Mouse (Mus musculus) neural tube, embryonic 14.5 days (tissue): ENCODE results near the gene Naa80. TPM values are rescaled to one million over a fixed set of nuclear protein-coding genes. Genes with fewer than 3 reads are reported as not detected.
A peak's percentile ranks its signal among the peaks of the same experiment; 100 is the strongest.
"Not testable (repeated sequence)": the region's sequence is repeated elsewhere in the genome, so short reads cannot be mapped to it uniquely, and the experiment has no call there.

ENCODE experiments used
- ATAC-seq: fragments of 200-750 bp; cut with Nextera tagmentation; 2 replicates; pipeline ENCODE4 v1.8.0; 2017; ENCODE audit warnings: low read depth, mild to moderate bottlenecking, moderate TSS enrichment, moderate library complexity
- H3K27ac ChIP-seq: fragments of 300-500 bp; sonication (generic); 2 replicates; pipeline ENCODE4 v1.5.1; 2014; ENCODE audit warnings: low read depth, mild to moderate bottlenecking, control low read depth, low read length, moderate library complexity, mixed read lengths
- H3K27me3 ChIP-seq: fragments of 300-500 bp; sonication (generic); 2 replicates; pipeline ENCODE4 v1.6.1; 2014; ENCODE audit warnings: low read length; ENCODE audit not compliant: control insufficient read depth, insufficient read depth
- H3K36me3 ChIP-seq: fragments of 300-500 bp; sonication (generic); 2 replicates; pipeline ENCODE4 v1.6.1; 2014; ENCODE audit warnings: low read length, mixed read lengths; ENCODE audit not compliant: control insufficient read depth, insufficient read depth
- H3K4me1 ChIP-seq: fragments of 300-500 bp; sonication (generic); 2 replicates; pipeline ENCODE4 v1.6.1; 2014; ENCODE audit warnings: low read length; ENCODE audit not compliant: control insufficient read depth, insufficient read depth
- H3K4me2 ChIP-seq: fragments of 300-500 bp; sonication (generic); 2 replicates; pipeline ENCODE4 v1.6.1; 2014; ENCODE audit warnings: mild to moderate bottlenecking, low read depth, low read length, control low read depth
- H3K4me3 ChIP-seq: fragments of 300-500 bp; sonication (generic); 2 replicates; pipeline ENCODE4 v1.5.1; 2014; ENCODE audit warnings: low read depth, low read length, control low read depth, mixed read lengths
- H3K9ac ChIP-seq: fragments of 300-500 bp; sonication (generic); replicated peaks from 2 replicates; pipeline ENCODE4 v1.6.1; 2014; ENCODE audit warnings: low read depth, mild to moderate bottlenecking, control low read depth, low read length, mixed read lengths
- H3K9me3 ChIP-seq: fragments of 300-500 bp; sonication (generic); 2 replicates; pipeline ENCODE4 v1.6.1; 2016; ENCODE audit warnings: low read length; ENCODE audit not compliant: control insufficient read depth
- WGBS: fragments of 180-500 bp; shearing (Covaris S2); extraction: QIAGEN DNeasy Blood & Tissue Kit; methylation state at CpG from one replicate; pipeline ENCODE4 v1.1.7; 2014; 5-methylcytosine and 5-hydroxymethylcytosine counted together
- polyA plus RNA-seq: library from polyadenylated mRNA; unstranded; fragments of >200 nt; fragmentation: Nextera tagmentation; extraction: Ambion mirVana; gene quantifications from 2 replicates; pipeline ENCODE4 v1.2.1, GENCODE M21; 2014

The Naa80 gene
- polyA plus RNA-seq, 1 experiment from 2014 or later = 15.6 TPM

DNA sequence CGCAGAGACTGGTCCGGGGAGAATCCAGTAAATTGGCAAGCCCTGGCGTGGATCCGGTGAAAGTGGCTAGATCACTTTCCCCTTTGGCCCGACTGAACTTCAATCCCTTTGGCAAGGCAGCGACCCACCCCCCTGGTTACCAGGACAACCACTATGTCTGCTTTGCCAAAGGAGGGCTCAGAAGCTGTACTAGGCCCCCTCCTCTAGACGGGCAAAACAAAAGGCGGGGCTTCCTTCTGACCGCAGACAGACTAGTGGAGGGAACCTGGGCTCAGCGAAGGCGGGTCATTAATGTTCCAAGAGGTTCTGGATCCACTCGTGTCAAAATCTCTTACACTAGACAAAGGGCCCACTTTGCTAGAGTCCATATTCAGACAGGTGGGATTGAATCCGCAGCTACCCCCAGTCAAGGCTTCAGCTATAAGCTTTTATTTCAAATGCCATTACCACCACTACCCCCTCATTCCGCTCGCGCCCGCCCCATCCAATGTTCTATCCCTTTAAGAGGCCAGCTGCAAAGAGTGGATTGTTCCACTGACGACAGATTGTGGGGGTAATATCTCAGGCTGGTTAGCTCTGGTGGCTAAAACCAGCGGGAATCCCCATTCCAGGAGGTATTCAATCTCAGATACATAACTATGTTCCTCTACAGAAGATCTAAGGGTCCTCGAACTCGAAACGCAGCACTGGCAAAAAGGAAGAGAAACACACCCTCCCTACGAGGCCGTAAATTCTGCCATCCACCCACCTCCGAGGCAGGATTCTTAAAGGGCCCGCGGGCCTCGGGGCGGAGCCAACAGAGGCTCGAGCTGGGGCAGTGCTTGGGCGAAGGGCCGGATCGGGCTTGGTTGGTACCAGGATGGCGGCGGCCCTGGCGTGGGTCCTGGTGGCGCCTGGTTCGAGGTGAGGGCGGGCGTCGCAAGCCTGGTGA is 10.1 kb upstream of the Naa80 start:
- Histone ChIP-seq H3K27ac (peak overlapping the region; percentile 85), H3K9ac (peak overlapping the region; percentile 86), H3K27me3 (no peaks in the 10 kb centered on the region), H3K4me1 (peaks cover 41% of the 10 kb centered on the region), H3K4me2 (peak overlapping the region; percentile 95), H3K36me3 (peaks cover 27% of the 10 kb centered on the region), H3K9me3 (no peaks in the 10 kb centered on the region), H3K4me3 (peak overlapping the region; percentile 88)
- under 1% methylated on average over 38 of the region's 41 CpGs for WGBS
- ATAC-seq = peak; percentile 84

DNA sequence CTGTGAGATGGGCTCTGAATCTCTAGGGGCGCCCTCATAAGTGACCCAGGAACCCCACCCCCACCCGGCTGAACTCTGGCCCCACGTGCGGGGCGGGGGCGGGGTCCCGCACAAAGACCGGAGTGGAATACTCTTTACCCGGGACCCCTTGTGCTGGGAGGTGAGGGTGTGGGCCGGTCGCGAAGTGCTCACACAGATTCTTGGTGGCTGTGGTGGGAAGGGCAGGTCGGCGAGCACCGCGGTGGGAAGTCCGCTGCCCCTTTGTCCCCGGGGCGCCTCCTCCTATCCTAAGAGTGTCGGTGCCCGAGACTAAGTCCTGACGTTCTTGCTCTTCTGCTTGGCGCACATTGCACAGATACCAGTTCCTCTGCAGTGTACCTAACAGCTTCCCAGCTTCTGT is 9.4 kb upstream of the Naa80 start:
- Histone ChIP-seq H3K4me3 (peak overlapping the region; percentile 88), H3K27me3 (no peaks in the 10 kb centered on the region), H3K9ac (peak overlapping the region; percentile 86), H3K27ac (peak overlapping the region; percentile 85), H3K36me3 (peaks cover 27% of the 10 kb centered on the region), H3K9me3 (no peaks in the 10 kb centered on the region), H3K4me2 (peak overlapping the region; percentile 95), H3K4me1 (peaks cover 35% of the 10 kb centered on the region)
- 1% methylated on average over 23 of the region's 23 CpGs for WGBS
- peak; percentile 21 for ATAC-seq

DNA sequence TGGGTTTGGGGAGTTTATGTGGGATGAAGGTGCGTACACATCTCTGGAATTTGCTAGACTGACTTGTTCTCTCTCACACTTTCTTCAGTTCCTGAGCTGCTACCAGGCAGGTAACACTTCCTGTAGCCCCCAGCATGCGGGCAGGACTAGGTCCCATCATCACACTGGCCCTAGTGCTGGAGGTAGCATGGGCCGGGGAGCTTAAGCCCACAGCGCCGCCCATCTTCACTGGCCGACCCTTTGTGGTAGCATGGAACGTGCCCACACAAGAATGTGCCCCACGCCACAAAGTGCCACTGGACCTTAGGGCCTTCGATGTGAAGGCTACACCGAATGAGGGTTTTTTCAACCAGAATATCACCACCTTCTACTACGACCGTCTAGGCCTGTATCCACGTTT is 8.7 kb upstream of the Naa80 start:
- Histone ChIP-seq H3K27me3 (no peaks in the 10 kb centered on the region), H3K4me3 (peak overlapping the region; percentile 88), H3K27ac (no peak overlapping the region), H3K9me3 (no peaks in the 10 kb centered on the region), H3K4me1 (peaks cover 35% of the 10 kb centered on the region), H3K4me2 (peak overlapping the region; percentile 95), H3K9ac (peak overlapping the region; percentile 86), H3K36me3 (peaks cover 30% of the 10 kb centered on the region)
- ATAC-seq = no peak
- WGBS = 50% methylated on average over 13 of the region's 13 CpGs

DNA sequence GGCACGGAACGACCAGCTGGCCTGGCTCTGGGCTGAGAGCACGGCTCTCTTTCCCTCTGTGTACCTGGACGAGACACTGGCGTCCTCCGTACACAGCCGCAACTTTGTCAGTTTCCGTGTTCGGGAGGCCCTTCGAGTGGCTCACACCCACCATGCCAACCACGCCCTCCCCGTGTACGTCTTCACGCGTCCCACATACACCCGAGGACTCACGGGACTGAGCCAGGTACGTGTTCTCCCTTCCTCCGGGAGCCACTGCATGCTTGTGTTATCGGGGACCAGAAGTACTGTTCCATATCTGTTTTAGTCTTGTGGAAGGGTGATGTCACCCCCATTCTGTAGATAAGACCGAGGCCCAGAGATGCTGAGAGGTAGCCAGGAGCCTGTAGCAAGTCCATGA is 7.8 kb upstream of the Naa80 start:
- Histone ChIP-seq H3K36me3 (peaks cover 24% of the 10 kb centered on the region), H3K9ac (peak overlapping the region; percentile 21; the same call in 1 of the 2 replicates), H3K4me2 (peak overlapping the region; percentile 95), H3K27ac (no peak overlapping the region), H3K27me3 (no peaks in the 10 kb centered on the region), H3K4me3 (peak overlapping the region; percentile 88; the same call in 1 of the 2 replicates), H3K9me3 (no peaks in the 10 kb centered on the region), H3K4me1 (peaks cover 35% of the 10 kb centered on the region)
- no peak for ATAC-seq
- WGBS = 97% methylated on average over 21 of the region's 21 CpGs

DNA sequence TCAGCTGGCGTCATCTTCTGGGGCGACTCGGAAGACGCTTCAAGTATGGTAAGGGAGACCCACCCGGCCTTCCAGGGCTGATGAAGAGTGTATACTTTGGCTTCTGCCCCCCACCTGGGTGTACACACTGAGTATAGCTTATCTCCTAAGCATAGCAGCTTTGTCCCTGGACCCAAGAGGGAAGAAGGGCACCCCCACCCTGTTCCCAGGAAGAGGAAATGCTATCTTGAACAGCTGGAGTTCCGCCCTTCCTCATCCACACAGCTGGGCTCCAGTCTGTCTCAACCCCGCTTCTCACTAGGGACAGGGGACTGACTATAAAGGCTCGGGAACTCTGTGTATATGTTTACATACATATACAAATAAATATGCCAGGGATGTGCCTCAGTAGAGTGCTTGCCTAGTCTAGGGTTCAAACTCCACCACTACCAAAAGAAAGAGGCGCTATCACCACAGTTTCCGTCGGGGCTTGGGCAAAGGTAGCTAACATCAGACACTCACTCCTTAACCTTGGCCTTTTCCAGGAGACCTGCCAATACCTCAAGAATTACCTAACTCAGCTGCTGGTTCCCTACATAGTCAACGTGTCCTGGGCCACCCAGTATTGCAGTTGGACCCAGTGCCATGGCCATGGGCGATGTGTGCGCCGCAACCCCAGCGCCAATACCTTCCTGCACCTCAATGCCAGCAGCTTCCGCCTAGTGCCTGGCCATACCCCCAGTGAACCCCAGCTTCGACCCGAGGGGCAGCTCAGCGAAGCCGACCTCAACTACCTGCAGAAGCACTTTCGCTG is 7.0 kb upstream of the Naa80 start:
- 94% methylated on average over 22 of the region's 22 CpGs for WGBS
- peaks cover 35% of the 10 kb centered on the region for H3K4me1 ChIP-seq
- H3K9me3 ChIP-seq = no peaks in the 10 kb centered on the region
- 0 out of 2 replicates have a peak overlapping the region, but pooled peaks have one; percentile 95 for H3K4me2 ChIP-seq
- H3K27ac ChIP-seq = no peak overlapping the region
- no peak for ATAC-seq
- peaks cover 24% of the 10 kb centered on the region for H3K36me3 ChIP-seq
- H3K27me3 ChIP-seq = no peaks in the 10 kb centered on the region
- no peak overlapping the region for H3K4me3 ChIP-seq
- no peak overlapping the region for H3K9ac ChIP-seq

DNA sequence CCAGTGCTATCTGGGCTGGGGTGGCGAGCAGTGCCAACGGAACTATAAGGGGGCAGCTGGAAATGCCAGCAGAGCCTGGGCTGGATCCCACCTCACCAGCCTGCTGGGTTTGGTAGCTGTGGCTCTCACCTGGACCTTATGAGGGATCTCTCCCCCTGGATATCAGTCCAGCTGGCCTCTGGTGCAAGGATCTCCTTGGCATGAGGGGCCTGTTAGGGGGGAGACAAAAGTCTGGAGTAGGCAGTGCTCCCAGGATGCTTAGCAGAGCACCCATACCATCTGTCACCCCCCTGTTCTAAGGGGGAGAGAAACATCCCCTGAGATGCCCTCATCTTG is 6.4 kb upstream of the Naa80 start:
- peaks cover 31% of the 10 kb centered on the region for H3K4me1 ChIP-seq
- H3K4me2 ChIP-seq = no peak overlapping the region
- H3K36me3 ChIP-seq = peaks cover 24% of the 10 kb centered on the region
- no peak overlapping the region for H3K4me3 ChIP-seq
- no peak for ATAC-seq
- H3K27ac ChIP-seq = no peak overlapping the region
- H3K9ac ChIP-seq = no peak overlapping the region
- WGBS = 100% methylated on average over 2 of the region's 2 CpGs
- no peaks in the 10 kb centered on the region for H3K27me3 ChIP-seq
- no peaks in the 10 kb centered on the region for H3K9me3 ChIP-seq

DNA sequence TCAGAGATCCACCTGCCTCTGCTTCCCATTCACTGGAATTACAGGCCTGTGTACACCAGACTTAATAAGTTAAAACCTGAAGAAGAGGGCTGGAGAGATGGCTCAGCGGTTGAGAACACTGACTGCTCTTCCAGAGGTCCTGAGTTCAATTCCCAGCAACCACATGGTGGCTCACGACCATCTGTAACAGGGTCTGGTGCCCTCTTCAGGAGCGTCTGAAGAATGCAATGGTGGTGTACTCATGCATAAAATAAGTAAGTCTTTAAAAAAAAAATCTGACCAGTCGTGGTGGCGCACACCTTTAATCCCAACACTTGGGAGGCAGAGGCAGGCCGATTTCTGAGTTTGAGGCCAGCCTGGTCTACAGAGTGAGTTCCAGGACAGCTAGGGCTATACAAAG is 4.9 kb upstream of the Naa80 start:
- not testable (repeated sequence) for H3K27me3 ChIP-seq, H3K4me2 ChIP-seq, H3K4me3 ChIP-seq, H3K27ac ChIP-seq, H3K9me3 ChIP-seq, H3K9ac ChIP-seq, ATAC-seq
- Histone ChIP-seq H3K36me3 (peaks cover 24% of the 10 kb centered on the region), H3K4me1 (peaks cover 20% of the 10 kb centered on the region)
- WGBS = 84% methylated on average over 6 of the region's 6 CpGs

DNA sequence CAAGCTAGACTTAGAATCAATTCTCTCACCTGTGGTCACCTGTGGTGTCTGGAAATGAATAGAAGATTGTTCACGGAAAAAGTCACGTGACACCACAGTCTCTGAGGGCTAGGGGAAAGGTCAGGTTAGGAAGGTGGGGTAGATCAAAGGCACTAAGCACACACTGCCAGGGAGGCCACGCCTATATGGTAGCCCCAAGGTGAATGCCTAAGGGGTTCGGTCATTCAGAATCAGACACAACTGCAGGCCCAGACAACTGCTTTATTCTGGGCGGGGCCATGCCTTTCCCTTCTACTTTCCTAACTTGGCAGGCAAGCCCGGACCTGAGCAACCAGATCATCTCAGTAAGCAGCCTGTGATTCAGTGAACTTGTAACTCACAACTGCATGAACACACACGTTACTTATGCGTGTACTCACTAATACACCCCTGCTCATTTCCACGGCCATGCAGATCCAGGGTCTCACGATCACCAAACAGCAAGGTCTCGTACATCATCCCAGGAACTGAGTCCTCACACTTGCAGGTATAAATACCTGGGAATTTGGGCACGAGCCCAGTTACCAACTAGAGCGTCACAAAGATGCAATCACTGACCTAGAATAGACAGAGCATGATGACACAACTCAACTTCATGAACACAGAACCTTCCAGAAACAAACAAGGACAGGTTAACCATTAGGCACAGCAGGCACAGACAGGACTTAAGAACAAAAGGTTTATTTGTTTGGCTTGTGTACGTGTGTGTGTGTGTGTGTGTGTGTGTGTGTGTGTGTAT is 2.9 kb upstream of the Naa80 start:
- H3K9ac ChIP-seq = no peak overlapping the region
- H3K4me2 ChIP-seq = no peak overlapping the region
- no peak for ATAC-seq
- no peaks in the 10 kb centered on the region for H3K9me3 ChIP-seq
- no peaks in the 10 kb centered on the region for H3K27me3 ChIP-seq
- peaks cover 16% of the 10 kb centered on the region for H3K4me1 ChIP-seq
- peaks cover 23% of the 10 kb centered on the region for H3K36me3 ChIP-seq
- no peak overlapping the region for H3K4me3 ChIP-seq
- WGBS = 91% methylated on average over 14 of the region's 14 CpGs
- no peak overlapping the region for H3K27ac ChIP-seq
